In the genomic region with DNA sequence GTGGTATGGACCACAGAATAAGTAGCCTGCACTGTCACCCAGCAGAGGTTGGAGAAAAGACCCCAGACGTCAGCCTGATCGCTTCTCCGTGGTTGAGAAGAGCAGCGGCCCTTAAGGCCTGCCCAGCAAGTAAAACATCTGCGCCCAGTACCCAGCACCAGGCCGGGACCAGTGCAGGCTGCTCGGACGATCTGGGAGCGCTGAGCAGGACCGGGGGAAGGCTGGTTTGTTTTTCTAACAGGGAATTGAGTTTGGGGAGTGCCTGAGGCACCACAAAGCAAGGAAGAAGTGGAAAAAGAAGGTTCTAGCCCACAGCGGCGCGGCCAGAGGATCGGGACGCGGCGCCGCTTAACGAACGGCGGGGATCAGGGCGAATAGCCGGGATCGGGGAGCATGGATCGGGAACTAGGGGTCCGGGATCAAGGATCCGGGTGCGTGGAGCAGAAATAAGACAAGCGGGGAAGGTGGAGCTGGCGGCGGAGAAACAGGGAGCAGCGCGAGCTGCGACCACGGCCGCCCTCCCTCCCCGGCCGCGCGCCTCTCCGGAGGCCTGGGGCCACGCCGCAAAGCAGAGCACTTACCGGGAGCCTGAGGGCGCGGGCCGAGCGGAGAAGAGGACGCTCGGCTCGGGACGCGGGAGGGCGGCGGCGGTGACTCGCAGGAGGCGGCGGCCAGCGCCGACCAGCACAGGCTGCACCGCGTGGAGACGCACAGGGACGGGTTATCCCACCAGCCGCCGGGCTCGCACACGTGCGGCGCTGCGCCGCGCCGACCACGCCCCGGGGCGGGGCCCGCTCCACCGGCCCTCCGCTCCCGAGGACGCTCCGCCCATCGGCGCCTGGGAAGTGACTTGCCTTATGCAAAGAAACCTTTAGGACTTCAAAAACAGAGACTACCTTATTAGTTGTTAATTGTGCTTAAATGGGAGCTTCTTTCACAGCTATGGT, we compare ENCODE assay signal across 8 mouse cellular contexts. TPM values are rescaled to one million over a fixed set of nuclear protein-coding genes. Genes with fewer than 3 reads are reported as not detected.
DNase-seq lines count a peak whose midpoint lies in the region; ATAC-seq lines count a peak whose summit lies in the region.

A gene (minus strand): TSS at position 781 of the 947 bp plus-strand sequence.

- H3K9ac ChIP-seq in hindbrain, embryonic 15.5 days = peak within 1 kb of the TSS; percentile 65

- ATAC-seq in hindbrain, embryonic 15.5 days (ENCODE audit: low FRiP score, low read depth) = peak; percentile 94

- peak; percentile 93 for DNase-seq in ZHBTc4 (ENCODE audit: low read depth, low spot score)
- peak; percentile 80 to 87 for DNase-seq in cerebellum, postnatal 36 days
- peak; percentile 77 to 82 for DNase-seq in frontal cortex, postnatal 36 days (ENCODE audit: low spot score in 2 of 2)
- DNase-seq in left cerebral cortex, adult 18-20 months (ENCODE audit: low spot score in 2 of 2) = peak; percentile 80 to 90
- DNase-seq in retina, postnatal 7 days (ENCODE audit: low read depth, low spot score) = peak; percentile 67
- DNase-seq in urinary bladder, adult 18-20 months (ENCODE audit: low spot score in 2 of 2) = peak; percentile 69 to 78

- H3K4me1 ChIP-seq in hindbrain, embryonic 15.5 days (replicated peaks) = peaks cover 27% of the 10 kb centered on the region

- H3K4me3 ChIP-seq in hindbrain, embryonic 15.5 days = peak within 1 kb of the TSS; percentile 96
- peak within 1 kb of the TSS; percentile 64 for H3K4me3 ChIP-seq in macrophage (ENCODE audit: inconsistent target)

- no peaks in the 10 kb centered on the region for H3K9me3 ChIP-seq in hindbrain, embryonic 15.5 days

- WGBS in hindbrain, embryonic 15.5 days = under 1% methylated on average over 68 of the region's 86 CpGs
- WGBS in macrophage (ENCODE audit: missing documents) = 1% methylated on average over 80 of the region's 86 CpGs

- H3K4me2 ChIP-seq in hindbrain, embryonic 15.5 days = peak within 1 kb of the TSS; percentile 73

- no peaks in the 10 kb centered on the region for H3K27me3 ChIP-seq in hindbrain, embryonic 15.5 days

- H3K27ac ChIP-seq in hindbrain, embryonic 15.5 days (replicated peaks) = peak within 1 kb of the TSS; percentile 76
- H3K27ac ChIP-seq in macrophage = no peak within 1 kb of the TSS

- no peaks in the 10 kb centered on the region for H3K36me3 ChIP-seq in hindbrain, embryonic 15.5 days
- H3K36me3 ChIP-seq in macrophage (ENCODE audit: inconsistent target) = no peaks in the 10 kb centered on the region

- peaks cover 28% of the 10 kb centered on the region for H3K79me2 ChIP-seq in macrophage (ENCODE audit: inconsistent target)

RNA-seq across cellular contexts. Expression of the gene that starts here (rescaled TPM):
- polyA plus RNA-seq in hindbrain, embryonic 15.5 days (2015; fragmentation: Nextera tagmentation; extraction: Ambion mirVana) = 19.5 and 19.6 TPM in 2 replicates
- total RNA-seq in left cerebral cortex, adult 18-20 months (2021) = 10 to 100 TPM; 11.9 to 15.2 TPM
- total RNA-seq in macrophage (2018; cell fraction: chromatin; rRNA removed) = 10 to 100 TPM; 10.2 to 30.2 (median 17.9) TPM
- total RNA-seq in macrophage (2018; cell fraction: cytosol; rRNA removed) = 1 to 10 TPM; 3.2 to 7.6 (median 5.4) TPM
- total RNA-seq in macrophage (2018; cell fraction: nucleus; rRNA removed) = 10 to 100 TPM in 14 of 26 experiments, 1 to 10 TPM in 12; 3.3 to 37.9 (median 10.2) TPM
- 3.6 to 17.8 TPM (median 7.1 TPM) in 3 replicates for polyA plus RNA-seq in macrophage (2018)
